Mouse (Mus musculus) thymus, adult 2 months (tissue): Measurements from ENCODE around the gene Tmem178. TPM values are rescaled to one million over a fixed set of nuclear protein-coding genes. Genes with fewer than 3 reads are reported as not detected.

Experiments used
- DNase-seq: peaks from one replicate; pipeline ENCODE4 v3.0.0; 2021
- H3K27ac ChIP-seq: fragments of 200-500 bp; 2 replicates; pipeline ENCODE4 v1.5.1; 2012; ENCODE audit warnings: low read length, control low read depth; ENCODE audit not compliant: control insufficient read depth, insufficient read depth
- H3K27me3 ChIP-seq: fragments of 200-500 bp; 2 replicates; pipeline ENCODE4 v1.6.1; 2012; ENCODE audit warnings: mild to moderate bottlenecking, low read length, moderate library complexity, mixed read lengths; ENCODE audit not compliant: control insufficient read depth, insufficient read depth
- H3K36me3 ChIP-seq: fragments of 200-500 bp; 2 replicates; pipeline ENCODE4 v1.6.1; 2012; ENCODE audit warnings: mild to moderate bottlenecking, low read length, moderate library complexity; ENCODE audit not compliant: control insufficient read depth, insufficient read depth
- H3K4me1 ChIP-seq: fragments of 200-500 bp; replicated peaks from 2 replicates; pipeline ENCODE4 v1.6.1; 2012; ENCODE audit warnings: low read length; ENCODE audit not compliant: control insufficient read depth, insufficient read depth
- H3K4me3 ChIP-seq: fragments of 200-500 bp; 2 replicates; pipeline ENCODE4 v1.5.1; 2012; ENCODE audit warnings: mild to moderate bottlenecking, low read length, control low read depth, moderate library complexity; ENCODE audit not compliant: control insufficient read depth, insufficient read depth
- CTCF ChIP-seq: fragments of 200-500 bp; IDR thresholded peaks from 2 replicates; pipeline ENCODE4 v1.5.1; 2012; ENCODE audit warnings: mild to moderate bottlenecking, control low read depth, low read length, moderate library complexity, borderline replicate concordance; ENCODE audit not compliant: control insufficient read depth, poor library complexity, insufficient read depth; ENCODE audit errors: extremely low read depth
- POLR2A ChIP-seq: fragments of 200-500 bp; IDR thresholded peaks from 2 replicates; pipeline ENCODE4 v1.6.1; 2012; ENCODE audit warnings: mild to moderate bottlenecking, low read length, control low read depth, moderate library complexity; ENCODE audit not compliant: control insufficient read depth, poor library complexity, insufficient read depth; ENCODE audit errors: extremely low read depth
- WGBS: fragments of 180-500 bp; shearing (Covaris S2); methylation state at CpG from one replicate; pipeline ENCODE4 v1.1.7; 2018; 5-methylcytosine and 5-hydroxymethylcytosine counted together
- polyA plus RNA-seq: library from polyadenylated mRNA; depleted of rRNA; stranded (reverse); fragments of >200 nt; gene quantifications from 2 replicates; pipeline ENCODE4 v1.2.3, GENCODE M21; 2012; rRNA removed

Gene Tmem178
- 0.09 and 0.23 TPM in 2 replicates for polyA plus RNA-seq

DNA sequence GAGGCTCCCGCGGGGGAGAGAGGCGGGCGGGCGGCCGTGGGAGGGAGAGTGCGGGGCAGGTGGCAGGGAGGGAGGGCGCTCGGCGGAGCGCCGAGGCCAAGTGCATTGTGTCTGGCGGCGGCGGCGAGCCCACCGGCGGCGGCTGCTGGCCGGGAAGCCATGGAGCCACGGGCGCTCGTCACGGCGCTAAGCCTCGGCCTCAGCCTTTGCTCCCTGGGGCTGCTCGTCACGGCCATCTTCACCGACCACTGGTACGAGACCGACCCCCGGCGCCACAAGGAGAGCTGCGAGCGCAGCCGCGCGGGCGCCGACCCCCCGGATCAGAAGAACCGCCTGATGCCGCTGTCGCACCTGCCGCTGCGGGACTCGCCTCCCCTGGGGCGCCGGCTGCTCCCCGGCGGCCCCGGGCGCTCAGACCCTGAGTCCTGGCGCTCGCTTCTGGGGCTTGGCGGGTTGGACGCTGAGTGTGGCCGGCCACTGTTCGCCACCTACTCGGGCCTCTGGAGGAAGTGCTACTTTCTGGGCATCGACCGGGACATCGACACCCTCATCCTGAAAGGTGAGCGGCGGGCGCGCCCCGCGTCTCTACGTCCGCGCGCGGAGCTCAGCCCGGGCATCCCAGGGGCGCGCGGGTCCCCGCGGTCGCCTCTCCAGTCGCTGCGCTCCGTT, at the start of gene Tmem178:
Gene Tmem178, plus strand, starts transcription at position 103 of the 669 bp plus-strand sequence.
- peaks cover 2% of the 10 kb centered on the region; the same call in 1 of the 2 replicates for H3K4me1 ChIP-seq
- peak; percentile 2 for DNase-seq
- peaks cover 12% of the 10 kb centered on the region for H3K27me3 ChIP-seq
- TF ChIP-seq CTCF (no peak), POLR2A (no peak)
- H3K36me3 ChIP-seq, result no peaks in the 10 kb centered on the region
- H3K4me3 ChIP-seq, result peak within 1 kb of the TSS; percentile 6; the same call in 1 of the 2 replicates
- no peak within 1 kb of the TSS for H3K27ac ChIP-seq
- WGBS, result 2% methylated on average over 69 of the region's 84 CpGs

GRCm38 (mm10) chr17:80896481-80896880, 48.0 kb upstream of the Tmem178 start:
- no peaks in the 10 kb centered on the region for H3K36me3 ChIP-seq
- no peak overlapping the region for H3K4me3 ChIP-seq
- TF ChIP-seq CTCF (no peak), POLR2A (no peak)
- H3K4me1 ChIP-seq, result no peaks in the 10 kb centered on the region
- no peak overlapping the region for H3K27ac ChIP-seq
- DNase-seq, result no peak
- 78% methylated on average over 2 of the region's 2 CpGs for WGBS
- no peaks in the 10 kb centered on the region for H3K27me3 ChIP-seq

DNA sequence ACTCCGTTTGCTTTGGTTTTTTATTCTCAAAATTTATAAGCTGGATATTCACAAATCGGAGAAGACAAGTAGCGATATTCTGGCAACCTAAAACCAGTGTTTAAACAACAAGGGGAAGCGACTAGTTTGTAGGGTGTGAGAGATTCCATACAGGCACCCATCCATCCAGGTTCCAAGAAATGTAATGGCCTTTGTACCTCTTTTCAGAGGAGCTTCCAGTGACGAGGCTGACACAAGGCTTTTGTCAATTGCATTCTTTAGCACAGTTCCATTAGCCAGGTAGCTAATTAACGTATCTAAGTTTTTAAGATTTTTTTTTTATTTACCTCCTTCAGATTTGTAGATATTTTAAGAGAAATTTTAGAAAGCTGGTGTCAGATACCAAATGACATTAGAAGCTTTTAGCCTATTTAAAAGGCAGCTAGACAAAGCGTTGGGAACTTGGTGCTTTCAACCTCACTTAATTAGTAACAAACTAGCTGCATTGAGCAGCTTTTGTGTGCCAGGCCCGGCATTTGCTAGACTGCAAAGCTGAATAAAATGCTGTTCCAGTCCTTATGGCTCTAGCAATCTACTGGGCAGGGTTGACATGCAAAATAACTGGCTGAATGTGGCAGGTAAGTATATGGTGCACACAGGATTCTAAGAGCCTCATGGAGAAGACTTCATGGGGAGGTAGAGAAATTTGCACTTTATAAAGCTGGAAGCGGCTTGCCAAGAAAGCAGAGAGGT, 46.6 kb upstream of the Tmem178 start:
- DNase-seq, result no peak
- Histone ChIP-seq H3K27me3 (no peaks in the 10 kb centered on the region), H3K36me3 (no peaks in the 10 kb centered on the region), H3K4me1 (no peaks in the 10 kb centered on the region), H3K27ac (no peak overlapping the region), H3K4me3 (no peak overlapping the region)
- TF ChIP-seq POLR2A (no peak), CTCF (no peak)
- WGBS, result 95% methylated on average over 9 of the region's 9 CpGs

DNA sequence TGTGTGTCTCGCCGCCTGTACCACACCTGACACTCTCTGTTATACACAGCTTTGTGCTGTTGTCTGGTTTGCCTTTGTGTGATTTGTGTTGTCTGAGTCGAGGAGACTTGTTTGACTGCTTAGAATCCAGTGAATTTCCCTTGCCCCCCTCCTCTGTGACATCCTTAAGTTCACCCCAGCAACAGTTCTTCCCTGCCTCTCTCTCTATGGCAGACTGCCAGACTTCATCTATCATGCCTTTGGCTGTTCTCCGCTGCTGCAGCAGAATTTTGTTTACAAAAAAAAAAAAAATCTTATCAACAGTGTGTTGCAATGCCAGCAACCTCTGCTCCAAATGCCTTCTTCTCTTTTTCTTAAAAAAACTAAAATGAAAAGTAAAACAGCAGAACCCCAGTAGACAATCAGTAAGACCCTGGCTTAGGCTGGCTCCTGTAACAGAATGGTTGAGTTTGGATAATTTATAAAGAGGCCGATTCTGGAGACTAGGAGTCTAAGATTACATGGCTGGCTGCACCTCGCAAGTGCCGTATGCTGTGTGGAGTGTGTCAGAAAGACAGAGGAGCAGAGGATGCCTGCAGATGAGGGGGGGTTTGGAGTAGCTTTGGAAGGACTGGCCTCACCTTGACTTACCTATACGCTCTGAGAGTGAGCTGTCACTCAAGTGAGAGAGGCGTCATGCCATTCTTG, 44.8 kb upstream of the Tmem178 start:
- no peaks in the 10 kb centered on the region for H3K4me1 ChIP-seq
- no peak overlapping the region for H3K27ac ChIP-seq
- no peaks in the 10 kb centered on the region for H3K27me3 ChIP-seq
- DNase-seq, result no peak
- H3K4me3 ChIP-seq, result no peak overlapping the region
- TF ChIP-seq CTCF (no peak), POLR2A (no peak)
- 89% methylated on average over 9 of the region's 9 CpGs for WGBS
- no peaks in the 10 kb centered on the region for H3K36me3 ChIP-seq

GRCm38 (mm10) chr17:80900200-80900520, 44.3 kb upstream of the Tmem178 start:
- no peak overlapping the region for H3K4me3 ChIP-seq
- H3K4me1 ChIP-seq, result no peaks in the 10 kb centered on the region
- no peaks in the 10 kb centered on the region for H3K27me3 ChIP-seq
- no peak for DNase-seq
- H3K27ac ChIP-seq, result no peak overlapping the region
- WGBS, result 93% methylated on average over 2 of the region's 2 CpGs
- H3K36me3 ChIP-seq, result no peaks in the 10 kb centered on the region
- no peak for TF ChIP-seq CTCF
- no peak for TF ChIP-seq POLR2A

GRCm38 (mm10) chr17:80901885-80902284, 42.5 kb upstream of the Tmem178 start:
- WGBS, result 24% methylated on average over 6 of the region's 6 CpGs
- no peaks in the 10 kb centered on the region for H3K27me3 ChIP-seq
- DNase-seq, result no peak
- TF ChIP-seq CTCF, result no peak
- TF ChIP-seq POLR2A, result no peak
- no peak overlapping the region for H3K27ac ChIP-seq
- no peaks in the 10 kb centered on the region for H3K4me1 ChIP-seq
- H3K36me3 ChIP-seq, result no peaks in the 10 kb centered on the region
- H3K4me3 ChIP-seq, result no peak overlapping the region
